Mouse (Mus musculus): ENCODE data around the gene Aqp5. TPM values are rescaled to one million over a fixed set of nuclear protein-coding genes. Genes with fewer than 3 reads are reported as not detected.

The Aqp5 gene
- polyA plus RNA-seq (2012; rRNA removed) = 0.19 and 0.43 TPM in 2 replicates

GRCm38 (mm10) chr15:99590429-99591084 lies at the start of gene Aqp5:
Gene Aqp5 (plus strand): TSS chr15:99590782.

GRCm38 (mm10) chr15:99578802-99579485 lies 11.6 kb upstream of the Aqp5 start, which contains the start of gene Aqp2:
Gene Aqp2 (plus strand): TSS chr15:99579055.

GRCm38 (mm10) chr15:99600986-99601822 lies 10.6 kb downstream of the Aqp5 start, which contains the start of gene Aqp6:
Gene Aqp6 (plus strand): TSS chr15:99601400.

Other genes with a start within 250 kb of the Aqp5 start
- gene Fmnl3, start 220.3 kb upstream of the Aqp5 start, polyA plus RNA-seq (2012; rRNA removed) = 8.5 and 8.9 TPM in 2 replicates
- 1,109 and 1,381 TPM in 2 replicates for gene Tmbim6, start 197.9 kb upstream of the Aqp5 start, polyA plus RNA-seq (2012; rRNA removed)
- gene Nckap5l, start 133.0 kb upstream of the Aqp5 start, polyA plus RNA-seq (2012; rRNA removed) = 4.2 and 4.4 TPM in 2 replicates
- gene Bcdin3d, start 116.1 kb upstream of the Aqp5 start, polyA plus RNA-seq (2012; rRNA removed) = 5.7 and 7.1 TPM in 2 replicates
- 1.0 and 2.0 TPM in 2 replicates for gene Faim2, start 62.6 kb upstream of the Aqp5 start, polyA plus RNA-seq (2012; rRNA removed)
- gene Aqp2, start 11.7 kb upstream of the Aqp5 start, polyA plus RNA-seq (2012; rRNA removed) = not detected in 2 replicates
- gene Aqp6, start 10.6 kb downstream of the Aqp5 start, polyA plus RNA-seq (2012; rRNA removed) = not detected in 2 replicates
- gene Racgap1, start 60.9 kb downstream of the Aqp5 start, polyA plus RNA-seq (2012; rRNA removed) = 10.6 and 12.4 TPM in 2 replicates
- gene Asic1, start 79.6 kb downstream of the Aqp5 start, polyA plus RNA-seq (2012; rRNA removed) = 0.42 and 0.56 TPM in 2 replicates
- gene Smarcd1, start 111.3 kb downstream of the Aqp5 start, polyA plus RNA-seq (2012; rRNA removed) = 20.5 and 22.6 TPM in 2 replicates
- 1.3 and 2.1 TPM in 2 replicates for gene Gm17349, start 114.7 kb downstream of the Aqp5 start, polyA plus RNA-seq (2012; rRNA removed)
- gene Gpd1, start 126.7 kb downstream of the Aqp5 start, polyA plus RNA-seq (2012; rRNA removed) = 24.8 and 25.9 TPM in 2 replicates
- gene Cox14, start 134.8 kb downstream of the Aqp5 start, polyA plus RNA-seq (2012; rRNA removed) = 367 and 448 TPM in 2 replicates
- gene Cers5, start 182.1 kb downstream of the Aqp5 start, polyA plus RNA-seq (2012; rRNA removed) = 23.7 and 24.2 TPM in 2 replicates